Mouse (Mus musculus) spleen, adult 12 weeks (tissue): Measurements from ENCODE around the gene Lrrc75a.

ENCODE experiments used
- DNase-seq: peaks from one replicate; pipeline ENCODE4 v3.0.0; 2022; ENCODE audit warnings: low spot score

The Lrrc75a gene

GRCm38 (mm10) chr11:62645337-62645675 lies 3.0 kb downstream of the Lrrc75a start:
- DNase-seq = no peak

- DNase-seq = no peak
Measured at GRCm38 (mm10) chr11:62644602-62645336, 3.6 kb downstream of the Lrrc75a start.

- DNase-seq = no peak
Measured at GRCm38 (mm10) chr11:62643681-62644363, 4.5 kb downstream of the Lrrc75a start.

- no peak for DNase-seq
Measured at GRCm38 (mm10) chr11:62643011-62643631, 5.2 kb downstream of the Lrrc75a start.

GRCm38 (mm10) chr11:62642023-62642844 lies 6.1 kb downstream of the Lrrc75a start:
- DNase-seq = no peak

GRCm38 (mm10) chr11:62640378-62640777 lies 7.9 kb downstream of the Lrrc75a start:
- no peak for DNase-seq

- DNase-seq = no peak
Measured at GRCm38 (mm10) chr11:62638402-62638801, 9.9 kb downstream of the Lrrc75a start.

- no peak for DNase-seq
Measured at GRCm38 (mm10) chr11:62637806-62638205, 10.5 kb downstream of the Lrrc75a start.

- no peak for DNase-seq
Measured at GRCm38 (mm10) chr11:62637401-62637800, 10.9 kb downstream of the Lrrc75a start.

GRCm38 (mm10) chr11:62636840-62637221 lies 11.5 kb downstream of the Lrrc75a start:
- DNase-seq = no peak

- no peak for DNase-seq
Measured at GRCm38 (mm10) chr11:62636105-62636839, 12.1 kb downstream of the Lrrc75a start.

GRCm38 (mm10) chr11:62635406-62635805 lies 12.9 kb downstream of the Lrrc75a start:
- no peak for DNase-seq

- DNase-seq = no peak
Measured at GRCm38 (mm10) chr11:62631138-62631537, 17.2 kb downstream of the Lrrc75a start.

- no peak for DNase-seq
Measured at GRCm38 (mm10) chr11:62630225-62630821, 18.0 kb downstream of the Lrrc75a start.

- DNase-seq = no peak
Measured at GRCm38 (mm10) chr11:62629352-62630224, 18.7 kb downstream of the Lrrc75a start.

- DNase-seq = no peak
Measured at GRCm38 (mm10) chr11:62624341-62625291, 23.7 kb downstream of the Lrrc75a start.

- DNase-seq = no peak
Measured at GRCm38 (mm10) chr11:62622850-62623249, 25.5 kb downstream of the Lrrc75a start.

GRCm38 (mm10) chr11:62621586-62622283 lies 26.6 kb downstream of the Lrrc75a start:
- no peak for DNase-seq
